Mouse (Mus musculus): ENCODE results near the gene Spc24.

Gene Spc24

DNA sequence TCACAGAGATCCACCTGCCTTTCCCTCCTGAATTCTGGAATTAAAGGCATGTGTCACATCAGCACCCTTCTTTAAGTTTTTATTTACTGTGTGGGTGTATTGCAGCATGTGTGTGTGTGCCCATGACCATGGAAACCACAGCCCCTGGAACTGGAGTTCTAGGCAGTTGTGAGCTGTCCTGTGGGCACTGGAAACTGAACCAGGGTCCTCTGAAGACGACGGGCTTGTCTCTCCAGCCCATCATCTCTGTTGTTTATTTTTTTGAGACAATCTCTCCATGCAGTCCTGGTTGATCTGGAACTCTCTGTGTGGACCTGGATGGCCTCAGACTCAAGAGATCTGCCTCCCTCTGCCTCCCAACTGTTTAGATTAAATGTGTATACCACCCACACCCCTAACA lies 43.1 kb downstream of the Spc24 start:
- no peak for DNase-seq (ENCODE audit: low read depth, low spot score)

DNA sequence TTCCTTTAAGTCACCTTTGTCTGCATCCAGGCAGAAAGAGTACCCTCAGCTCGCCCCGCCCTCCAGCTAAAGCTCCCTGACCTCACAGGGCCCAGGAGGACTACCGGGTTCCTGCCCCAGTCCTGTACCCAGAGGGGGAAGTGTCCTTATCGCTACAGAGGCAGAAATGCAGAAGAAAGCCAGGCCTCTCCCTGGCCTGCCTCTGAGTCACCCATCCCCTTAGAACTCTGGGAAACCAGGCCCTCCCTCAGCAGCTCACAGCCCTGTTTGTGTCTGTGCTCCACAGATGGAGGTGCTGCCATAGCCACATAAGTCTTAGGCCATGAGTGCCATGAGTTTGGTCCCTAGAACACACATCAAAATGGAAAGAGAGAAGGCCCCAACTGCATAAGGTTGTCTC lies 44.8 kb downstream of the Spc24 start:
- DNase-seq (ENCODE audit: low read depth, low spot score): no peak

DNA sequence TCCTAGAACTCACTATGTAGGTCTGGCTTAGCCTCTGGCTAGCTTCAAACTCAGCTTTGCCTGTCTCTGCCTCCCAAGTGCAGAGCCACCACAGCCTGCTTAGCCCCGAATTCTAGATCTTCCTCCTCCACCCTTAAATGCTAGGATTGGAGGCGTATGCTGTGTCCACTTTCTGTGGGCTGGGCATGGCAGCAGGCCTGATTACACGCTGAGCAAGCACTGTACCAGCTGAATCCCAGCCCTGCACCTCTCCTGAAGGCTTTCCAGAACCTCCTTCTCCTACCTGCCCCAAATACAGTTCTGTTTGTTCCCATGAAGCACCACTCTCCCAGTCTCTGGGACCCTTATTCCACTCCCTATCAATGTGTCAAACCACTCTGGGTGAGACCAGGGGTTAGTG lies 50.8 kb downstream of the Spc24 start:
- DNase-seq (ENCODE audit: low read depth, low spot score): no peak

DNA sequence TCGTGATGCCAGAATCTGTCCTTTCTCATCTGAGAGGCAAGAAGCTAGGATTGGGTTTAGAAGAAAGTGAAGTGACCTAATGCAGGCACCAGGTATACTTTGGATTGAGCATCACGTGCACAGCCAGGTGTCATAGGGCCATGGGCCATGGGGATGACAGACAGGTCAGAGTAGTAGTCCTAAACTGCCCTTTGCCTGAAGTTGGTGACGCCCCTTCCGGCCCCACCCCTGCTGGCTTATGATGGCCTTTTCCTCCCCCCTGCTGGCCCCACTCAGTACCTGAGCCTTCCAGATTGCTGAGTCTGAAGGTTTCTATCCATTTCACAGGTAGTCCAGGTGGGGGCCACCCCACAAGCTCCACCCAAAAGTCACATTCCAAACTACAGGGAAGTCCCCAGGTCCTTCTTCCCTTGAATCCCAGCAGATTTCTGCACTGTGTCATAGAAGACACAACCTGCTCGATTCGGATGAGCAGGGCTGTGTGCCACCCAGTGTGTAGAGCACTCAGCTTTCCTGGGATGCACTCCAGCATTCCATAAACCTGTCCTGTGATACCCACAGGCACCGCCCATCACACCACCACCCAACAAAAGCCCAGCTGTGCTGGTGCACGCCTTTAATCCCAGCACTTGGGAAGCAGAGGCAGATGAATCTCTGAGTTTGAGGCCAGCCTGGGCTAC lies 53.4 kb downstream of the Spc24 start:
- peak; percentile 64 for DNase-seq (ENCODE audit: low read depth, low spot score)

DNA sequence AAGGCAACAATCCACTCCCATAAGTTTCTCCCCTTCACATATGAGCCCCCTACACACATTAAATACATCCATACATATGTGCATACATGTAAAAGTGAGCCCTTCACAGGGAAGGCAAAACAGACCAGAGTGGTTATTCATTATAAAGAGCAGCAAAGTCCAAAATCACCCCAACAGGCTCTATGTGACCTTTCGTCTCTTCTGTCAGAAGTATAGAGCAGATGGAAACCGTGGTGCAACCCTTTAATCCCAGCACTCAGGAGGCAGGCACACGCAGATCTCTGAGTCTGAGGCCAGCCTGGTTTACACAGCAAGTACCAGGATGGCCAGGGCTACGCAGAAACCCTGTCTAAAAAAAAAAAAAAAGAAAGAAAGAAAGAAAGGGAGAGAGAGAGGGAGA lies 54.0 kb downstream of the Spc24 start:
- no peak for DNase-seq (ENCODE audit: low read depth, low spot score)
